Mouse (Mus musculus): Measurements from ENCODE around the gene Slc9b1. TPM values are rescaled to one million over a fixed set of nuclear protein-coding genes. Genes with fewer than 3 reads are reported as not detected.

Gene Slc9b1
- polyA plus RNA-seq, 1 experiment = not detected

DNA sequence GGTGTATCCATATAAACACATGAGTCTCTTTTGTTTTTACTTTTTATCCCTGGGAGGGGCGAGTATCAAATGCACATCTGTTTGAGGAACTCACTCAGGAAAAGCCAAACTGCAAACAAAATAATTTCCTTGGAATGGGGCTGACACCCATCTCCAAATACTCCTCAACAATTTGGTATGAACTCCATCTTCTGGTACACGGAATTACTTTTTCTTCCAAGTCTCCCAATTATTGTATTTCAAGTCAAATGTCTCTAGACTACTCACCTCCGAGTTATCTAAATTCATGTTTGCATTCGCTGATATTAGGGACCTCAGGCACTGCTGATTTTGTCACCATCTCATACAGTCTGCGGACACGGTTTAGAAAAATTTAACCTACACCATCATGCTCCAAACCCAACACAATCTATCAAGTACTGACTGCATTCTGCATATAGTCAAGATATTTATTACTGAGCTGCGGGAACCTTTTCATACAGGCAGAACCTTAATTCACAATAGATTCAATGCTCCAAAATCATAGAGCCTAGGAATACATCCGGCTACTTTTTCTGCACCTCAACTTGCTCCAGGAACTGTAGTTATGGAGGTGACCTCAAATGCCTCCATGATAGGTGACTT is 74.5 kb downstream of the Slc9b1 start:
- Histone ChIP-seq H3K4me1 (ENCODE audit: control insufficient read depth, insufficient read depth, low read length) (no peaks in the 10 kb centered on the region; the same call in 1 of the 2 replicates), H3K4me3 (replicated peaks; ENCODE audit: insufficient read depth, low read depth, low read length) (peak overlapping the region; percentile 78), H3K27me3 (ENCODE audit: control insufficient read depth, insufficient read depth, low read length) (no peaks in the 10 kb centered on the region), H3K27ac (ENCODE audit: insufficient read depth, low read length) (peak overlapping the region; percentile 26)
- DNase-seq = no peak
- TF ChIP-seq POLR2A (IDR thresholded peaks at IDR 0.05; ENCODE audit: borderline replicate concordance, insufficient read depth, low read length) (no peak), CTCF (IDR thresholded peaks at IDR 0.05; ENCODE audit: borderline replicate concordance, insufficient read depth, low read depth, low read length) (no peak)
- 11% methylated on average over 8 of the region's 8 CpGs for WGBS

DNA sequence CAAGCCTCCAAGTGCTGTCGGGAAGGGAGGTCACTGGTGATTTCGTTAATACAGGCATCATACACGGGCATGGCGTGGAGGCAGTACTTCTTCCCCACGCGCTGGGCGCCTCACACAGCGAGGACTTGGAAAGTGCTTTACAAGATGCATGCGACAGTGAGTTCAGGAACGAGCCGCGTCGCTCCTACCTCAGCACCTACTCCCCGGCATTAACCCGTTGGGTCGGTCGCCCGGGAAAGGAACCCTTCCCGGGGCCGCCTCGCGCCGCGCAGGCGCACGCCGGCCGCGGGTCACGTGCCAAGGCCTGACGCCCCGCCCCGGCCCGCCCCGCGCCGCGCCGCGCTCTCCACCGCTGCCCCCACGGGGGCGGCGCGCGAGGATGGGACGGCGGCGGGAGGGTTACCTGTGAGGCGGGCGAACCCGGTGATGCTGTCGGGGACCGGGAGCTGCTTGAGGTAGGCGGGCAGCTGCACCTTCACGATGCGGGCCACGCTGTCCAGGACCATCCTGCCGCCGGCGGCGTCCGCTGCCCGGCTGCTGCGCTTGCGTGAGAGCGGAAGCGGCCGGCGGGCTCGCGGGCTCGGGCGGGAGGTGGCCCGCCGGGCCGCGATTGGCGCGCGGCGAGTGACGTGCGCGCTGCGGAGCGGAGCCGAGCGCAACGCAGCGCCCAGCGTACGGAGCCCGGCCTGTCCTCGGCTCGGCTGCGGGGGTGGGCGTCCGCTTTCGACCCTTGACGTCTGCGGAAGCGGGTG is 75.2 kb downstream of the Slc9b1 start:
- TF ChIP-seq POLR2A (IDR thresholded peaks at IDR 0.05; ENCODE audit: borderline replicate concordance, insufficient read depth, low read length) = peak; percentile 83
- TF ChIP-seq CTCF (IDR thresholded peaks at IDR 0.05; ENCODE audit: borderline replicate concordance, insufficient read depth, low read depth, low read length) = no peak
- WGBS = under 1% methylated on average over 103 of the region's 103 CpGs
- peak overlapping the region; percentile 78 for H3K4me3 ChIP-seq (replicated peaks; ENCODE audit: insufficient read depth, low read depth, low read length)
- peak overlapping the region; percentile 96 for H3K27ac ChIP-seq (ENCODE audit: insufficient read depth, low read length)
- no peaks in the 10 kb centered on the region for H3K27me3 ChIP-seq (ENCODE audit: control insufficient read depth, insufficient read depth, low read length)
- no peaks in the 10 kb centered on the region for H3K4me1 ChIP-seq (ENCODE audit: control insufficient read depth, insufficient read depth, low read length)
- peak; percentile 89 to 94 for DNase-seq

DNA sequence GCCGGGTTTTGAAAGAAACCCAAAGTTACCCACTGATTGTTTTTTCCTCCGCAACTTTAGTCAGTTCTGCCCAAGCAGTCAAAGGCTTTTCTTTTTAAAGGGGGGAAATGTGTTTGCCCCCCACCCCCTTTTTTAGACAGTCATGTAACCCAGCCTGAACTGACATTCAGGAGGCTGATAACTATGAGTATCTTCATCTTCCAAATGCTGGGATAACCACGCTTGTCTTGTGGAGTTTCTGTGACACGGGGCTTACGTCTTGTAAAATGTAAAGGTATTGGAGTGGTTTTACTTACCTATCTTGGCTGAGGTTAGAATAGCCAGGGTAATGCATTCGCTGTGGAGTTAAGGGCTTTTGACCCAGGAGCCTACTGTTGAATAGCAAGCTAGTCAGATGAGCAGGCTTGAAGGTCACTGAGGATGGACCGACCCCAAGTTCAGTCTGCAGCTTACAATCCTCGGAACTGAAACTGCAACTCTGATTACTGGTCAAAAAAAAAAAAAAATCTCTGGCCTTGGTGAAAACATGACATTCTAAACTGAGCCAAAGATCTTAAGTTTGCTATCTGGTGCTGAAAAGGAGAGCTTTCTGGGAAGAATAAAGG is 75.9 kb downstream of the Slc9b1 start, which contains the start of gene Cisd2:
Cisd2 (minus strand) TSS at position 318 of the 605 bp plus-strand sequence.
- Histone ChIP-seq H3K4me1 (ENCODE audit: control insufficient read depth, insufficient read depth, low read length) (no peaks in the 10 kb centered on the region), H3K27me3 (ENCODE audit: control insufficient read depth, insufficient read depth, low read length) (no peaks in the 10 kb centered on the region), H3K4me3 (replicated peaks; ENCODE audit: insufficient read depth, low read depth, low read length) (peak within 1 kb of the TSS; percentile 78), H3K27ac (ENCODE audit: insufficient read depth, low read length) (peak within 1 kb of the TSS; percentile 96)
- 1% methylated on average over 8 of the region's 8 CpGs for WGBS
- TF ChIP-seq POLR2A (IDR thresholded peaks at IDR 0.05; ENCODE audit: borderline replicate concordance, insufficient read depth, low read length) (no peak), CTCF (IDR thresholded peaks at IDR 0.05; ENCODE audit: borderline replicate concordance, insufficient read depth, low read depth, low read length) (no peak)
- DNase-seq = no peak

DNA sequence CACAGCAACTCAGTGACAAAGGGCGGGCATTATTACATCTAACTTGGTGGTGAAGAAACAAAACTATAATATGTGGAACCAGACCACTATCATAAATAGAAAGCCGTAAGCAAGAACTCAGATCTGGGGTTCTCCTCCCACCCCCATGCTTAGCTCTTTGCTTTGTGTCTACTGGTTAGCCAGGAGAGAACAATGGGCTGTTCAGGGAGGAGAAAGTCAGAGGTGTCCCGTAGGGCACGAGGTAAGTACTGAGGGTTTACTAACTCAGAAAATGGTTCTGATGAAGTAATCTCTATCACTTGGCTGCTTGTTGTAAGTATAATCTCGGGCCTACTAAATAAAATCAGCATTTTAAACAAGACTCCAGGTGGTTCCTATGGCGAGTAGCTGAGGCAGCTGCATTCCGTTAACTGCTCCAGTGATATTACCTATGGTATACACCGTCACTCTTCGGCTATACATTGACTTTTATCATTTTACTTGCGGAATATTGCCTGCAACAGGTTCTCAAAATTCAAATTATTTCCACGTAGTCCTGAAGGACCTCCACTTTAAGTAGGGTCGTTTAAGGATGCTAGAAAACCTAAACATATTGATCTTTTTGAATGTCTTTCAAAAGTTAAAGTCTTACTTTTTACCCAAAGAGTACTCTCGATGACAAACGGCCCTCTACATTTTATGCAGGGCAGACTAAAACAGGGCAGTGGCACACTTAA is 89.2 kb downstream of the Slc9b1 start:
- 40% methylated on average over 14 of the region's 14 CpGs for WGBS
- H3K27ac ChIP-seq (ENCODE audit: insufficient read depth, low read length) = peak overlapping the region; percentile 88; the same call in 1 of the 2 replicates
- H3K4me1 ChIP-seq (ENCODE audit: control insufficient read depth, insufficient read depth, low read length) = no peaks in the 10 kb centered on the region
- no peaks in the 10 kb centered on the region for H3K27me3 ChIP-seq (ENCODE audit: control insufficient read depth, insufficient read depth, low read length)
- H3K4me3 ChIP-seq (replicated peaks; ENCODE audit: insufficient read depth, low read depth, low read length) = peak overlapping the region; percentile 99
- DNase-seq = peak in 1 of 2 experiments; percentile 14
- TF ChIP-seq POLR2A (IDR thresholded peaks at IDR 0.05; ENCODE audit: borderline replicate concordance, insufficient read depth, low read length) = no peak
- TF ChIP-seq CTCF (IDR thresholded peaks at IDR 0.05; ENCODE audit: borderline replicate concordance, insufficient read depth, low read depth, low read length) = no peak

DNA sequence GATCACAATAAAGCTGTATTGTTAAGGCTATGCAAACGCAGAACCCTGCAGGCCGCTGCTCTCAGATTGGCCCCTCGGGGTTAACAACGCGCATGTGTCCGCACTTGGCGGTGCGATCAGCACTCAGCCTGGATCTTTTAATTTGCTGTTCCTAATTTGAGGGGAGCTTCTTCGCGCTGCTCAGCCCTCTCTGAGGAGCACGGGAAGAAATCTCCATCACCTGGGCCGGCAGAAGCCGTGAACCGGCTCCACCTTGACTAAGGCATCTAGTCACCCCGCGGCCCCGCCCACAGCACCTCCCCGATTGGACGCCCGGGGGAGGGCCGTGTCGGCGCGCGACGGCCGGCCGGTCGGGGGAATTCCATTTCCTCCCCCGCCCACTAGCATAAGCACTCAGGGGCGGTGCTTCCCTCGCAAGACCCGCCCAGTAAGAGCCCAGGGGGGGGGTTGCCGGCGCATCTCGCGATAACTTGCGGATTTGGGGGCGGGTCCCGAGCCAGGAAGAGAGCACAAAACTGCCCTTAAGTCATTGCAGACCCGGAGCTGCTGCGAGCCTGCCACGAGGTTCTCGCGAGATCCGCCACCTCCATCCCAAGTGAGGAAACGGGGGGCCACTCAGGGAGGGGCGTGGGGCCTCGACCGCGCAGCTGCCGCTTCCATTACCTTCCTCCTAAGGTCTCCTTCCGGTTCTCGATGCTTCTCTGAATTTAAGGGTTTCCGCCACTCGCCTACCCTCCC is 90.1 kb downstream of the Slc9b1 start, which contains the start of gene Ube2d3:
Ube2d3 (plus strand) TSS at position 392 of the 738 bp plus-strand sequence.
- Histone ChIP-seq H3K27me3 (ENCODE audit: control insufficient read depth, insufficient read depth, low read length) (no peaks in the 10 kb centered on the region), H3K4me1 (ENCODE audit: control insufficient read depth, insufficient read depth, low read length) (no peaks in the 10 kb centered on the region), H3K27ac (ENCODE audit: insufficient read depth, low read length) (peak within 1 kb of the TSS; percentile 94), H3K4me3 (replicated peaks; ENCODE audit: insufficient read depth, low read depth, low read length) (peak within 1 kb of the TSS; percentile 99)
- DNase-seq = peak; percentile 99
- peak; percentile 78; the same call in 1 of the 2 replicates for TF ChIP-seq POLR2A (IDR thresholded peaks at IDR 0.05; ENCODE audit: borderline replicate concordance, insufficient read depth, low read length)
- no peak for TF ChIP-seq CTCF (IDR thresholded peaks at IDR 0.05; ENCODE audit: borderline replicate concordance, insufficient read depth, low read depth, low read length)
- WGBS = under 1% methylated on average over 56 of the region's 56 CpGs

DNA sequence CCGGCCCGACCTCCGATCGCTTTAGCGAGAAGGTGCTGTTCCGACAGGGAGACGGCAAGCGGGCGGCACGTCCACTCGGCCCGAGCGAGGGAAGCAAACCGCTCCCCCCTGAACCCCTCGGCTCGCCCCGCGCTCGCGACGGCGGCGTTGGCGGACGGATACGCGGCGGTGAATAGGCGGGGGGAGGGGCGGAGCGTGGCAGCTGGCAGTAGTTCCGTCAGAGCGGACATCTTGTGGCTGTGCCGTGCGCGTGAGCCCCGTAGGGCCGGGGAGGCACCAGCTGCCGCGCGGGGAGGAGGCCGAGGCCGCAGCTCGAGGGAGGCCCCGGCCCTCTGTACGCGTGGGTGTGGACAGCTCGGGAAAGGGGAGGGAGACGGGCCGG is 90.7 kb downstream of the Slc9b1 start:
- no peak for TF ChIP-seq CTCF (IDR thresholded peaks at IDR 0.05; ENCODE audit: borderline replicate concordance, insufficient read depth, low read depth, low read length)
- TF ChIP-seq POLR2A (IDR thresholded peaks at IDR 0.05; ENCODE audit: borderline replicate concordance, insufficient read depth, low read length) = peak; percentile 70
- H3K4me3 ChIP-seq (replicated peaks; ENCODE audit: insufficient read depth, low read depth, low read length) = peak overlapping the region; percentile 86
- under 1% methylated on average over 50 of the region's 50 CpGs for WGBS

More for the DNA sequence above, 90.7 kb downstream of the Slc9b1 start:
- Histone ChIP-seq H3K27ac (ENCODE audit: insufficient read depth, low read length) (peak overlapping the region; percentile 94), H3K4me1 (ENCODE audit: control insufficient read depth, insufficient read depth, low read length) (no peaks in the 10 kb centered on the region), H3K27me3 (ENCODE audit: control insufficient read depth, insufficient read depth, low read length) (no peaks in the 10 kb centered on the region)
- peak; percentile 93 to 97 for DNase-seq
